Mouse (Mus musculus) stomach, postnatal 0 days (tissue): ENCODE data around the gene Lrrc17. TPM values are rescaled to one million over a fixed set of nuclear protein-coding genes. Genes with fewer than 3 reads are reported as not detected.

Experiments used
- ATAC-seq: fragments of 200-750 bp; cut with Nextera tagmentation; 2 replicates; pipeline ENCODE4 v1.8.0; 2017; ENCODE audit not compliant: low FRiP score, low TSS enrichment
- DNase-seq: peaks from one replicate; pipeline ENCODE4 v3.0.0-alpha.2; 2016; ENCODE audit warnings: low spot score
- H3K27ac ChIP-seq: fragments of 300-500 bp; sonication (generic); replicated peaks from 2 replicates; pipeline ENCODE4 v1.5.1; 2014; ENCODE audit warnings: mild to moderate bottlenecking, control low read depth
- H3K27me3 ChIP-seq: fragments of 300-500 bp; sonication (generic); 2 replicates; pipeline ENCODE4 v1.6.1; 2014; ENCODE audit warnings: low read length; ENCODE audit not compliant: control insufficient read depth, insufficient read depth
- H3K36me3 ChIP-seq: fragments of 300-500 bp; sonication (generic); 2 replicates; pipeline ENCODE4 v1.6.1; 2014; ENCODE audit warnings: low read length, mixed read lengths; ENCODE audit not compliant: control insufficient read depth, insufficient read depth
- H3K4me1 ChIP-seq: fragments of 300-500 bp; sonication (generic); replicated peaks from 2 replicates; pipeline ENCODE4 v1.6.1; 2014; ENCODE audit warnings: antibody characterized with exemption; ENCODE audit not compliant: control insufficient read depth, insufficient read depth
- H3K4me2 ChIP-seq: fragments of 300-500 bp; sonication (generic); replicated peaks from 2 replicates; pipeline ENCODE4 v1.6.1; 2014; ENCODE audit warnings: low read depth, mild to moderate bottlenecking, control low read depth, moderate library complexity
- H3K4me3 ChIP-seq: fragments of 300-500 bp; sonication (generic); 2 replicates; pipeline ENCODE4 v1.5.1; 2014; ENCODE audit warnings: low read depth, low read length, control low read depth
- H3K9ac ChIP-seq: fragments of 300-500 bp; sonication (generic); 2 replicates; pipeline ENCODE4 v1.6.1; 2014; ENCODE audit warnings: mild to moderate bottlenecking, low read length, control low read depth, mixed read lengths
- H3K9me3 ChIP-seq: fragments of 300-500 bp; sonication (generic); 2 replicates; pipeline ENCODE4 v1.6.1; 2016; ENCODE audit warnings: low read length; ENCODE audit not compliant: control insufficient read depth
- CTCF ChIP-seq: IDR thresholded peaks from 2 replicates; pipeline ENCODE4 v1.5.1; 2016; ENCODE audit warnings: antibody characterized with exemption, low read depth, mild to moderate bottlenecking, moderate library complexity
- EP300 ChIP-seq: optimal IDR thresholded peaks from 2 replicates; pipeline ENCODE3; 2016; ENCODE audit warnings: antibody characterized with exemption
- WGBS: fragments of 180-500 bp; shearing (Covaris S2); extraction: QIAGEN DNeasy Blood & Tissue Kit; methylation state at CpG from one replicate; pipeline ENCODE4 v1.1.7; 2014; 5-methylcytosine and 5-hydroxymethylcytosine counted together
- polyA plus RNA-seq: library from polyadenylated mRNA; unstranded; fragments of >200 nt; fragmentation: Nextera tagmentation; extraction: Ambion mirVana; gene quantifications from 2 replicates; pipeline ENCODE4 v1.2.1, GENCODE M21; 2015

Gene Lrrc17
- polyA plus RNA-seq, 1 experiment from 2014 or later = 18.5 TPM

DNA sequence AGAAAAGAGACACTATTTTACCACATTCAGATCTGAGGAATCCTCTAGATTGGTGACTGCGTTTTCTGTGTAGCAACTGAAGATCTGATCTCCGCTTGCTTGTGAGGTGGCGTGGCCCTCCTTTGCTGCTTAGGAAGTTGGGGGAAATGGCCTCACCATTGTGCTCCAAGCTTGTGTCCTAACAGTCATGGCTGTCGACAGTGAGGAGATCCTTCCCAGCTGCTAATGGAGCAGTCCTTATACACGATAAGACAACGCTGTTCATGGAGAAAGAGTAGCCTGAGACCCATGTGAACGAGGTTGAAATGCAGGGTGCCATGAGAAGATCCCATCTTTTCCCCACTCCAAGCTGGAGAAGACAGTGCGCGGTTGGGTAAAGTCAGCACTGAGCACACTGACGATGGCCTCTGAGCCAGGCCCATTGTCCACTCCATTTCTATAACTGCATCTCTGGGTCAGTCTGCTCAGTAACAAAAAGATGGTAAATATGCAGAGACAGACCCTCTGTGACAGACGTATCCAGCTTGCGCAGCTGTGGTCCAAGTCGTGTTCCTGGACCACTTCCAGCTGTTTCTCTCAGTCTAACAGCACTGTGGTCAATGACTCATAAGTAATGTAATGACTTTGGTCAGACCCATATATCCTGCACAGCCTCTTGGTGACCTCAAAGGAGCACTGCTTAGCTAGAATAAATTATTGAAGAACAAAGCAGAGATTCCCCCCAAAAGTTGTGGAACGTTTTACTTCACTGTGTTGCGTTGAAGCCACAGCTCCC lies 15.1 kb upstream of the Lrrc17 start:
- Histone ChIP-seq H3K4me1 (no peaks in the 10 kb centered on the region), H3K27ac (peak overlapping the region; percentile 84), H3K9me3 (no peaks in the 10 kb centered on the region), H3K4me2 (no peak overlapping the region; the same call in 1 of the 2 replicates), H3K27me3 (no peaks in the 10 kb centered on the region), H3K4me3 (no peak overlapping the region), H3K9ac (no peak overlapping the region), H3K36me3 (no peaks in the 10 kb centered on the region)
- DNase-seq (peak; percentile 21), ATAC-seq (peak; percentile 86)
- no peak for TF ChIP-seq CTCF
- TF ChIP-seq EP300 = no peak
- 52% methylated on average over 15 of the region's 15 CpGs for WGBS

DNA sequence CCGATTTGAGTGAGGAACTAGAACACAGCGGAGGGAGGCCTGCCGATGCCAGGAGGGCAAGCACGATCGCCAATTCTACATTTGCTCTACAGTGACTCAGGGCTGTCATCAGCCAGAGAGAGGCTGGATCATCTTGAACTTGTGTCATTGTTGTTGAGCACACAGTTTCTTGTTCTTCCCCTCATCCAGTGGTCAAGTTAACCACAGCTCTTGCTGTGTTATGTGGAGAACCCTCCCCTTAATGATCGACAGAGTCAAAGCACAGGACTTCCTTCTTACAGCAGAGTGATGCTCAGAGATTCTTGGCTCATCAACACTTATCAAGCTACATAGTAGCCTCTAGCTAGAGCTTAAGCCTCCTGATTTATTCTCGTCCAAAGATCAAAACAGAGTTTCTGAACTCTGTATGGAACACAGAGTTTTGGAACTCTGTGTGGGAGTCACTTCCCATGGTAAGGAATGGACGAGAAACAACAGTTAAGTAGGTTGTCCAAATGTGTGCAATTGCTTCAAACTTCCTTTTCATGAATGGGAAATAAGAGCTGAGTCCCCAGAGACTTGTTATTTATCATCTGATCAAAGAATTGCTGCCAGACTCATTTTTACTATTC lies 14.1 kb upstream of the Lrrc17 start:
- WGBS = 65% methylated on average over 8 of the region's 8 CpGs
- no peak for ATAC-seq
- Histone ChIP-seq H3K27me3 (no peaks in the 10 kb centered on the region), H3K27ac (peak overlapping the region; percentile 84), H3K4me3 (no peak overlapping the region), H3K4me2 (no peak overlapping the region), H3K9ac (no peak overlapping the region), H3K4me1 (no peaks in the 10 kb centered on the region), H3K36me3 (no peaks in the 10 kb centered on the region), H3K9me3 (no peaks in the 10 kb centered on the region)
- TF ChIP-seq EP300 = no peak
- no peak for TF ChIP-seq CTCF
- no peak for DNase-seq

DNA sequence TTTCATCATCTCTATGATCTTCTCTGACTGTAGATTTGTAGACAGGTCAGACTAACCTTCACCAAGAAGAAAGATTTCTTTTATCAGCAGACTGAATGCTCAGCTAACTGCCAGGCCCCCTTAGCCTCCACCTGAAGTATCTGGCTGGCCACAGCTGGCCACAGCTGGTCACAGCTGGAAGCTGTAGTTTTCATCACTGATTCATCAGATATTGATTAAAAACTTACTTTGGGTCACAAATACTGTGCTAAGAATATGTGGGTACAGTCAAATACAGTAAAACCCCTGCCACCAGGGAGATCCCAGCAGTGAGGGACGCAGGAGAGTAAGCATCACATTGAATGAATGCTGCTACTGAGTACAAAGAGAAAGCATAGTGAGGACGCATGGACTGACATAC lies 11.2 kb upstream of the Lrrc17 start:
- ATAC-seq (no peak), DNase-seq (no peak)
- Histone ChIP-seq H3K27ac (no peak overlapping the region), H3K9me3 (no peaks in the 10 kb centered on the region), H3K4me3 (no peak overlapping the region), H3K27me3 (no peaks in the 10 kb centered on the region), H3K36me3 (no peaks in the 10 kb centered on the region), H3K9ac (no peak overlapping the region), H3K4me1 (no peaks in the 10 kb centered on the region), H3K4me2 (no peak overlapping the region)
- no peak for TF ChIP-seq EP300
- no peak for TF ChIP-seq CTCF
- WGBS = 83% methylated on average over 2 of the region's 2 CpGs

DNA sequence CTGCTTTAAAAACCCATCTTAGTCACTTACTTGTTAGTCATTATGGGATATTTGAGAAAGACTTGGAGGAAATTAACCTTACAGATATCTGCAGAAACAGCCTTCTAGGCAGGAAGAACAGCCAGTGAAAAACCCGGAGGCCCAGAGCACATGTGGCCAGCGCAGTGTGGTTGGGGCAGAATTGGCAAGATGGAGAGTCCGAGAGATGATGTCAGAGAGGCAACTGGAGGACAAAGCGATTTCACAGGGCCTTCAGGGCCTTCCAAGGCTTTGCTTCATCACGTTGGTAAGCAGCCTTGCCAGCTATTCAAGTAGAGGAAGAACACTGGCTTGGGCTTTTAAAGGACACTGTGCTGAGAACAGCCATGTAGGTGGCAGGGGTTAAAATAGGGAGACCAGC lies 10.4 kb upstream of the Lrrc17 start:
- Histone ChIP-seq H3K27ac (no peak overlapping the region), H3K4me1 (no peaks in the 10 kb centered on the region), H3K9ac (no peak overlapping the region), H3K4me2 (no peak overlapping the region), H3K36me3 (no peaks in the 10 kb centered on the region), H3K4me3 (no peak overlapping the region), H3K9me3 (no peaks in the 10 kb centered on the region), H3K27me3 (no peaks in the 10 kb centered on the region)
- TF ChIP-seq EP300 (no peak), CTCF (no peak)
- DNase-seq (no peak), ATAC-seq (no peak)
- 74% methylated on average over 5 of the region's 5 CpGs for WGBS

DNA sequence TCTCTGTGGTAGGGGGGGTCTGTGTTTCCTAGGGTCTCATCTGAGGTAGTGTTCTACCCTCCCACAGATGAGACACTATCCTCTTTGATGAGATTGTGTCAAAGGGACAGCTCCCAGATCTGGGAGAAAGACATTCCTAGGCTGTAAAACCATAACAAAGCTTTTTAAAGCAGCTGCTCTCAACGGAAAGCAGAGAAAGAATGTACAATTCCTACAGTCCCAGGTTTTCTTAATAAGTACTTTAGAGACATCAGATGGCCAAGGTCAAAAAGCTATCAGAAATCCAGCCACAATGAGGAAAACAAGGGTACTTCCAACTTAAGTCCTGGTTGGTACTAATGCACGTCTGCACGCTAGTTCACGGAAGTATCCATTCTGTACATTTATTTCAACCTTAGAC lies 1.1 kb upstream of the Lrrc17 start:
- Histone ChIP-seq H3K4me1 (no peaks in the 10 kb centered on the region), H3K9ac (no peak overlapping the region), H3K36me3 (no peaks in the 10 kb centered on the region), H3K9me3 (no peaks in the 10 kb centered on the region), H3K4me3 (no peak overlapping the region), H3K4me2 (no peak overlapping the region), H3K27me3 (no peaks in the 10 kb centered on the region), H3K27ac (no peak overlapping the region)
- ATAC-seq = no peak
- 73% methylated on average over 4 of the region's 4 CpGs for WGBS
- DNase-seq = no peak
- no peak for TF ChIP-seq EP300
- no peak for TF ChIP-seq CTCF

DNA sequence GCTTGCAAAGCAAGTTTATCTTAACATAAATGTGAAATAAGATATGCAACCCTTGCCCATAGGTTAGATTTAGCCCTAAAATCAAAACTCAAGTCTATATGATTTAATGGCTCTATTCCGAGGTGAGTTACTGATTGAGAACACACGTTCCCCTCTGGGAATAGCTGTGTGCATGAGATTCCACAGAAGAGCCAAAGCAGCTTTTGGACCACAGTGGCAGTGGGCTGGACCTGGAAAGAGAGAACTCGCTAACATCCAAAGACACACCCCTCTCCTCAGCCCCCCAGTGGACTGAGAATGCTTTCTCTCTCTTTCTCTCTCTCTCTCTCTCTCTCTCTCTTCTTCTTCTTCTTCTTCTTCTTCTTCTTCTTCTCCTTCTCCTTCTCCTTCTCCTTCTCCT lies 1.5 kb downstream of the Lrrc17 start:
- Histone ChIP-seq H3K4me2 (peak overlapping the region; percentile 50), H3K27me3 (no peaks in the 10 kb centered on the region), H3K4me3 (peak overlapping the region; percentile 41), H3K36me3 (no peaks in the 10 kb centered on the region), H3K4me1 (no peaks in the 10 kb centered on the region), H3K9me3 (no peaks in the 10 kb centered on the region), H3K9ac (0 out of 2 replicates have a peak overlapping the region, but pooled peaks have one; percentile 18), H3K27ac (peak overlapping the region; percentile 86)
- TF ChIP-seq CTCF = no peak
- no peak for TF ChIP-seq EP300
- ATAC-seq (no peak), DNase-seq (no peak)
- 41% methylated on average over 3 of the region's 3 CpGs for WGBS
